Mouse (Mus musculus) myocyte (in vitro differentiated cells): ENCODE data around the gene Srl.
A peak's percentile ranks its signal among the peaks of the same experiment; 100 is the strongest.

Source experiments
- CEBPB ChIP-seq: IDR thresholded peaks from 2 replicates; pipeline ENCODE4 v1.6.1; 2011; ENCODE audit warnings: mild to moderate bottlenecking, moderate library complexity; ENCODE audit not compliant: poor library complexity, insufficient read depth, severe bottlenecking
- E2F4 ChIP-seq: IDR thresholded peaks from one replicate; pipeline ENCODE4 v1.6.1; 2011; ENCODE audit warnings: mild to moderate bottlenecking, control low read depth, moderate library complexity; ENCODE audit not compliant: insufficient read depth
- MAX ChIP-seq: IDR thresholded peaks from one replicate; pipeline ENCODE4 v1.6.1; 2011; ENCODE audit warnings: low read depth, mild to moderate bottlenecking, control low read depth
- MYOD1 ChIP-seq, 3 experiments: IDR thresholded peaks; one replicate each; pipeline ENCODE4 v1.6.1; 2011; ENCODE audit warnings: control low read depth in 2 of 3, low read depth in 2 of 3, mild to moderate bottlenecking in 2 of 3, moderate library complexity in 1 of 3; ENCODE audit not compliant: insufficient read length in 2 of 3, control insufficient read depth in 1 of 3
- MYOG ChIP-seq, 3 experiments: IDR thresholded peaks; one replicate each; pipeline ENCODE4 v1.6.1; 2011; ENCODE audit warnings: control low read depth in 2 of 3, low read depth in 2 of 3, mild to moderate bottlenecking in 2 of 3; ENCODE audit not compliant: insufficient read length in 2 of 3, control insufficient read depth in 1 of 3, insufficient read depth in 1 of 3
- POLR2A ChIP-seq: IDR thresholded peaks from one replicate; pipeline ENCODE4 v1.6.1; 2011; ENCODE audit warnings: low read depth, mild to moderate bottlenecking, control low read depth, moderate library complexity; ENCODE audit not compliant: insufficient read length
- POLR2AphosphoS2 ChIP-seq: IDR thresholded peaks from one replicate; pipeline ENCODE4 v1.6.1; 2011; ENCODE audit warnings: low read depth, control low read depth; ENCODE audit not compliant: insufficient read length
- REST ChIP-seq: IDR thresholded peaks from one replicate; pipeline ENCODE4 v1.6.1; 2011; ENCODE audit warnings: mild to moderate bottlenecking, control low read depth, moderate library complexity; ENCODE audit not compliant: insufficient read depth, insufficient read length
- SRF ChIP-seq: IDR thresholded peaks from one replicate; pipeline ENCODE4 v1.6.1; 2011; ENCODE audit warnings: low read depth; ENCODE audit not compliant: control insufficient read depth, insufficient read length
- TCF12 ChIP-seq: IDR thresholded peaks from one replicate; pipeline ENCODE4 v1.6.1; 2011; ENCODE audit warnings: mild to moderate bottlenecking, control low read depth; ENCODE audit not compliant: poor library complexity, insufficient read depth, severe bottlenecking
- TCF3 ChIP-seq: IDR thresholded peaks from one replicate; pipeline ENCODE4 v1.6.1; 2011; ENCODE audit warnings: low read depth, control low read depth; ENCODE audit not compliant: insufficient read length
- USF1 ChIP-seq: IDR thresholded peaks from one replicate; pipeline ENCODE4 v1.6.1; 2011; ENCODE audit warnings: low read depth, mild to moderate bottlenecking, control low read depth, moderate library complexity

DNA sequence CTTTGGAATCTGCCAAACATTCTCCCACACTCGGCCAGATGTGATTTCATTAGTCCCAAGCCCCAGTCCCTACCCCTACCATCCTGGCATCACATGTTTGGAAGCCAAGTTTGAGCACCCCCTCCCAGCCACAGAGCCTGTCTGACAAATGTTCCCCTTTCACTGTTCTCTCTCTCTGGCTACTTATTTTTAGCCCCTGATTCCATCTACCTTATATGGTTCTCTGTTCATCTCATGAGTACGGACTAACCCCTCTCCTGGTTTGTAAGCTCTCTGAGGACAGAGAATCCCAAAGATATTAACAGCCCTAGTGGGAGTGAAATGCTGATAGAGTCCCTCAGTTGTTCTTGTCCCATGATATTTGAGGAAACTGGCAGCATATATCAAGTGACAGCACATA lies 30.2 kb downstream of the Srl start:
- TF ChIP-seq MAX (no peak), POLR2A (no peak), USF1 (no peak), POLR2AphosphoS2 (no peak), E2F4 (no peak), MYOG (IDR thresholded peaks at IDR 0.05; ENCODE audit: control insufficient read depth in 1 of 3, insufficient read depth in 1 of 3, insufficient read length in 2 of 3, low read depth in 2 of 3) (peak in 1 of 3 experiments; percentile 10), MYOD1 (IDR thresholded peaks at IDR 0.05; ENCODE audit: control insufficient read depth in 1 of 3, insufficient read length in 2 of 3, low read depth in 2 of 3) (no peak), SRF (no peak), CEBPB (no peak), TCF3 (no peak), TCF12 (no peak), REST (no peak)
